Mouse (Mus musculus) fibroblast of lung, adult 2 months (primary cell): ENCODE data around the gene Eif3g.

Experiments used
- DNase-seq: peaks from one replicate; pipeline ENCODE4 v3.0.0-alpha.2; 2011; ENCODE audit warnings: low read depth

Eif3g gene

DNA sequence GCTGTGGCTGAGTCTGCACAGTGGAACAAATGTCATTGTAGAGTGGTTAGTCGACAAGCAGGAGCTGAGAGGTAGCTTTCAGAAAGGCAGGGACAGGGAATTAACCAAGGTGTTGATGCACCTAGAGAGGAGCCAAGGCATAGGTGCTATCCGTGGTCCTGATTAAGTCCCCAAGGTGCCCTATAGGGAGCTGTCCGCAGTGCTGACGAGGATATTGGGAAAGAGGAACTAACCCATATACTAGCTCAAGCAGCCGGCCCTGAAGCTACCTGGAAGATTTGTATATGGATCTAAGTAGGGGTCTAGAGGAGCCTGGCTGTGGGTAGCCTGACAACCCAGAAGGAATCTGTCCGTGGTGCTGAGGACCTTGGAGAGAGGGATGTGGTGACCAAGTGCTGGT lies 41.3 kb downstream of the Eif3g start:
- DNase-seq, result no peak

- no peak for DNase-seq
Observed at GRCm38 (mm10) chr9:20850179-20850578, 48.2 kb downstream of the Eif3g start.
